Mouse (Mus musculus): ENCODE measurements around the gene Alad.
A peak's percentile ranks its signal among the peaks of the same experiment; 100 is the strongest.
"Not testable (repeated sequence)": the region's sequence is repeated elsewhere in the genome, so short reads cannot be mapped to it uniquely, and the experiment has no call there.

Alad gene

GRCm38 (mm10) chr4:62485450-62486161, 34.1 kb downstream of the Alad start:
- no peak for DNase-seq

GRCm38 (mm10) chr4:62484928-62485327, 34.8 kb downstream of the Alad start:
- DNase-seq, result no peak

GRCm38 (mm10) chr4:62480709-62481605, 38.8 kb downstream of the Alad start:
- no peak for DNase-seq

- peak; percentile 29 to 47 for DNase-seq
Observed at GRCm38 (mm10) chr4:62479937-62480708, 39.6 kb downstream of the Alad start, which contains the start of gene Bspry. Bspry (plus strand) TSS chr4:62480053.

GRCm38 (mm10) chr4:62479593-62479936, 40.2 kb downstream of the Alad start:
- DNase-seq, result not testable (repeated sequence)

GRCm38 (mm10) chr4:62477542-62478244, 42.0 kb downstream of the Alad start:
- DNase-seq, result no peak

- DNase-seq, result no peak
Observed at GRCm38 (mm10) chr4:62475793-62476192, 43.9 kb downstream of the Alad start.

- no peak for DNase-seq
Observed at GRCm38 (mm10) chr4:62475131-62475530, 44.6 kb downstream of the Alad start.

GRCm38 (mm10) chr4:62472071-62472470, 47.6 kb downstream of the Alad start:
- DNase-seq, result no peak

- DNase-seq, result peak; percentile 90
Observed at GRCm38 (mm10) chr4:62470598-62471051, 49.1 kb downstream of the Alad start, which contains the start of gene Wdr31. Wdr31 (minus strand) TSS chr4:62470896.

- DNase-seq, result no peak
Observed at GRCm38 (mm10) chr4:62468158-62468557, 51.6 kb downstream of the Alad start.

- no peak for DNase-seq
Observed at GRCm38 (mm10) chr4:62463124-62463523, 56.6 kb downstream of the Alad start.

- DNase-seq, result no peak
Observed at GRCm38 (mm10) chr4:62460348-62460747, 59.4 kb downstream of the Alad start.

All from cerebellum, postnatal 14 days (tissue).